20 mouse cellular contexts compared by ENCODE assay signal in the genomic region with DNA sequence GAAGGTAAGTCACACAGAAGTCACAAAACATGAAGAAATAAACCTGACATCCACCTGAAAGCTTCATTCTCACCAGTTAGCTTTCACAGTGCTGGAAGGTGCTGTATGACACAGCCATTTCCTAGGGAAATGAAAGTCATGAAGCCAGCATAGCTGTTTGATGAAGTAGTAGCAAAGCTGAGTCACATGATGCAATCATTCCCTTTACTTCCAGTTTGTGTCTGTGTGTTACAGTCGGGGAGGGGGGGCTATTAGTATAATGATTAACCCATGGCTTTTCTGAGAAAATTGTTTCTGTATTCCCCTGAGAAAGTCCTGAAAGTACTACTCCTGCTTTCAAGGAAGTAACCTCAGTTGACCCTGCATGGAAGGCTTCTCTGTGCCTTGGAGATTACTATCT.
DNase-seq lines count a peak whose midpoint lies in the region; ATAC-seq and TF ChIP-seq lines count a peak whose summit lies in the region.
"Had no signal": no experiment of that assay in that cellular context is flagged by ENCODE, and none has a peak within 500 bp of the region (broad histone marks: within the 10 kb centered on the region; RNA-seq: fewer than 3 reads in every experiment).

No protein-coding gene starts in this region.

- in situ Hi-C loops in Patski (cut with MboI; ENCODE audit: low pct_unique_long_range_greater_than_20kb), result no loop called here

- POLR2A ChIA-PET in Patski (lab: Charles Lee), result interaction anchor here (0.7 kb wide), 1 partner anchor 182 kb away, joined by 3 read pairs; no protein-coding TSS in a partner anchor

- 23% methylated on average over 1 of the region's 1 CpGs for WGBS in liver, postnatal 0 days (ENCODE audit: insufficient replicate concordance)
- WGBS in liver, embryonic 11.5 days, result 61% methylated on average over 1 of the region's 1 CpGs
- 52% methylated on average over 1 of the region's 1 CpGs for WGBS in kidney, embryonic 14.5 days
- 82% methylated on average over 1 of the region's 1 CpGs for WGBS in forebrain, embryonic 13.5 days

- TF ChIP-seq EP300 in liver, postnatal 0 days (IDR thresholded peaks at IDR 0.05; ENCODE audit: low read depth), result no peak

- CTCF ChIA-PET in Patski (lab: Charles Lee), result no interaction called here

- no peak for TF ChIP-seq CTCF in liver, postnatal 0 days (IDR thresholded peaks at IDR 0.05; ENCODE audit: low read depth)
- TF ChIP-seq CTCF in Patski (IDR thresholded peaks at IDR 0.05), result no peak

- no peaks in the 10 kb centered on the region for H3K36me3 ChIP-seq in liver, postnatal 0 days (replicated peaks; ENCODE audit: insufficient read depth, low read length)
- no peaks in the 10 kb centered on the region for H3K36me3 ChIP-seq in liver, embryonic 11.5 days (ENCODE audit: control insufficient read depth, insufficient read depth, low read length)
- no peaks in the 10 kb centered on the region for H3K36me3 ChIP-seq in kidney, embryonic 14.5 days (ENCODE audit: control insufficient read depth, insufficient read depth, low read length)
- no peaks in the 10 kb centered on the region for H3K36me3 ChIP-seq in forebrain, embryonic 13.5 days (ENCODE audit: poor library complexity, severe bottlenecking)
- H3K36me3 ChIP-seq: embryonic facial prominence, embryonic 10.5 days; forebrain, embryonic 12.5 days; heart, embryonic 12.5 days had no signal

- no peak for DNase-seq in liver, postnatal 0 days
- DNase-seq in liver, embryonic 11.5 days (ENCODE audit: low spot score), result no peak
- no peak for DNase-seq in Patski (ENCODE audit: low read depth, low spot score)
- DNase-seq in spleen, postnatal 4 days (ENCODE audit: low spot score in 2 of 2), result no peak
- DNase-seq in cerebellum, adult 11 months, result no peak
- DNase-seq: adrenal gland, postnatal 36 days; cerebellum, adult 2 months; heart, postnatal 14 days; layer of hippocampus, adult 9-11 months; right cerebral cortex, adult 18-20 months; thymus, postnatal 4 days had no signal

- no peak overlapping the region for H3K4me3 ChIP-seq in liver, postnatal 0 days (ENCODE audit: low read depth, low read length)
- no peak overlapping the region for H3K4me3 ChIP-seq in liver, embryonic 11.5 days (ENCODE audit: low read depth, low read length)
- no peak overlapping the region for H3K4me3 ChIP-seq in kidney, embryonic 14.5 days (ENCODE audit: low read length)
- H3K4me3 ChIP-seq in forebrain, embryonic 13.5 days, result no peak overlapping the region
- H3K4me3 ChIP-seq: embryonic facial prominence, embryonic 10.5 days; forebrain, embryonic 12.5 days; heart, embryonic 12.5 days; left cerebral cortex, adult 2 months had no signal

- peak; percentile 45 for ATAC-seq in liver, postnatal 0 days
- ATAC-seq in liver, embryonic 11.5 days (replicated peaks; ENCODE audit: low FRiP score), result no peak
- ATAC-seq in Patski, result peak; percentile 84
- ATAC-seq in kidney, embryonic 14.5 days (ENCODE audit: low FRiP score, low TSS enrichment), result peak; percentile 71; the same call in 1 of the 2 replicates
- no peak for ATAC-seq in forebrain, embryonic 13.5 days

- no peak overlapping the region for H3K9ac ChIP-seq in liver, postnatal 0 days (replicated peaks)
- no peak overlapping the region for H3K9ac ChIP-seq in liver, embryonic 11.5 days (ENCODE audit: low read depth, low read length)
- no peak overlapping the region for H3K9ac ChIP-seq in kidney, embryonic 14.5 days (ENCODE audit: low read depth, low read length)
- no peak overlapping the region for H3K9ac ChIP-seq in forebrain, embryonic 13.5 days
- H3K9ac ChIP-seq: forebrain, embryonic 12.5 days; heart, embryonic 12.5 days; hindbrain, embryonic 14.5 days; liver, embryonic 14.5 days had no signal

- no peak overlapping the region for H3K4me2 ChIP-seq in liver, postnatal 0 days (ENCODE audit: low read depth, low read length)
- no peak overlapping the region for H3K4me2 ChIP-seq in liver, embryonic 11.5 days
- H3K4me2 ChIP-seq in kidney, embryonic 14.5 days (replicated peaks; ENCODE audit: low read depth, low read length), result no peak overlapping the region
- H3K4me2 ChIP-seq in forebrain, embryonic 13.5 days, result no peak overlapping the region
- H3K4me2 ChIP-seq: forebrain, embryonic 12.5 days; heart, embryonic 12.5 days; hindbrain, embryonic 14.5 days; midbrain, embryonic 11.5 days had no signal

- H3K9me3 ChIP-seq in liver, postnatal 0 days (ENCODE audit: low read length), result no peaks in the 10 kb centered on the region
- no peaks in the 10 kb centered on the region for H3K9me3 ChIP-seq in liver, embryonic 11.5 days (ENCODE audit: control insufficient read depth, low read length)
- H3K9me3 ChIP-seq in kidney, embryonic 14.5 days (ENCODE audit: control insufficient read depth, low read length), result no peaks in the 10 kb centered on the region
- H3K9me3 ChIP-seq in forebrain, embryonic 13.5 days (replicated peaks), result no peaks in the 10 kb centered on the region
- H3K9me3 ChIP-seq: embryonic facial prominence, embryonic 10.5 days; forebrain, embryonic 12.5 days; heart, embryonic 12.5 days had no signal

- H3K27ac ChIP-seq in liver, postnatal 0 days (ENCODE audit: low read depth), result no peak overlapping the region
- no peak overlapping the region for H3K27ac ChIP-seq in liver, embryonic 11.5 days (ENCODE audit: low read depth, low read length)
- no peak overlapping the region for H3K27ac ChIP-seq in kidney, embryonic 14.5 days (ENCODE audit: low read depth, low read length)
- H3K27ac ChIP-seq in forebrain, embryonic 13.5 days, result no peak overlapping the region
- H3K27ac ChIP-seq: embryonic facial prominence, embryonic 10.5 days; forebrain, embryonic 12.5 days; hindbrain, embryonic 14.5 days; left cerebral cortex, adult 2 months; liver, embryonic 14.5 days had no signal

- H3K27me3 ChIP-seq in liver, postnatal 0 days (ENCODE audit: insufficient read depth, low read length), result no peaks in the 10 kb centered on the region
- H3K27me3 ChIP-seq in liver, embryonic 11.5 days (replicated peaks; ENCODE audit: control insufficient read depth, insufficient read depth, low read length), result no peaks in the 10 kb centered on the region
- no peaks in the 10 kb centered on the region for H3K27me3 ChIP-seq in Patski
- H3K27me3 ChIP-seq in kidney, embryonic 14.5 days (ENCODE audit: control insufficient read depth, insufficient read depth, low read length), result no peaks in the 10 kb centered on the region
- no peaks in the 10 kb centered on the region for H3K27me3 ChIP-seq in forebrain, embryonic 13.5 days
- H3K27me3 ChIP-seq: forebrain, embryonic 12.5 days; heart, embryonic 12.5 days had no signal

- H3K4me1 ChIP-seq in liver, postnatal 0 days (ENCODE audit: insufficient read depth), result no peaks in the 10 kb centered on the region
- no peaks in the 10 kb centered on the region for H3K4me1 ChIP-seq in liver, embryonic 11.5 days (replicated peaks; ENCODE audit: control insufficient read depth, insufficient read depth, low read length)
- H3K4me1 ChIP-seq in kidney, embryonic 14.5 days (ENCODE audit: control insufficient read depth, insufficient read depth, low read length), result no peaks in the 10 kb centered on the region
- no peaks in the 10 kb centered on the region for H3K4me1 ChIP-seq in forebrain, embryonic 13.5 days
- H3K4me1 ChIP-seq: embryonic facial prominence, embryonic 10.5 days; forebrain, embryonic 12.5 days; heart, embryonic 12.5 days had no signal

Comparison
In these comparisons a context has a peak if more than half of its experiments do, and no peak if none do; other contexts are left out.
1. ATAC-seq: peak in liver, postnatal 0 days (single experiment), Patski (single experiment) and kidney, embryonic 14.5 days (single experiment); none in liver, embryonic 11.5 days (single experiment) and forebrain, embryonic 13.5 days (single experiment).